ENCODE assay signal across 8 mouse cellular contexts in genomic region chr11:93994531-93994930, GRCm38 (mm10). TPM values are rescaled to one million over a fixed set of nuclear protein-coding genes. Genes with fewer than 3 reads are reported as not detected.
DNase-seq lines count a peak whose midpoint lies in the region; ATAC-seq and TF ChIP-seq lines count a peak whose summit lies in the region.

No protein-coding gene starts in this region.

- no peaks in the 10 kb centered on the region; the same call in 1 of the 2 replicates for H3K27me3 ChIP-seq in limb, embryonic 15.5 days
- H3K27me3 ChIP-seq in small intestine, adult 2 months (ENCODE audit: control insufficient read depth, insufficient read depth, low read length) = no peaks in the 10 kb centered on the region

- peak overlapping the region; percentile 83 for H3K4me2 ChIP-seq in limb, embryonic 15.5 days

- peaks cover 23% of the 10 kb centered on the region for H3K4me1 ChIP-seq in limb, embryonic 15.5 days
- H3K4me1 ChIP-seq in small intestine, adult 2 months (ENCODE audit: control insufficient read depth, insufficient read depth, insufficient read length, low read length) = peaks cover 2% of the 10 kb centered on the region; the same call in 1 of the 2 replicates

- 58% methylated on average over 5 of the region's 5 CpGs for WGBS in limb, embryonic 15.5 days
- WGBS in small intestine, adult 2 months = 37% methylated on average over 5 of the region's 5 CpGs

- no peak overlapping the region for H3K9ac ChIP-seq in limb, embryonic 15.5 days

- no peak for TF ChIP-seq CTCF in small intestine, adult 2 months (IDR thresholded peaks at IDR 0.05; ENCODE audit: extremely low read depth, insufficient read length, insufficient replicate concordance, low read depth, low read length)

- no peak for TF ChIP-seq POLR2A in small intestine, adult 2 months (IDR thresholded peaks at IDR 0.05; ENCODE audit: low read depth, low read length)

- peak overlapping the region; percentile 97 for H3K4me3 ChIP-seq in limb, embryonic 15.5 days
- no peak overlapping the region; the same call in 1 of the 2 replicates for H3K4me3 ChIP-seq in small intestine, adult 2 months (ENCODE audit: low read depth, low read length)

- H3K9me3 ChIP-seq in limb, embryonic 15.5 days = no peaks in the 10 kb centered on the region

- H3K27ac ChIP-seq in limb, embryonic 15.5 days = peak overlapping the region; percentile 97
- H3K27ac ChIP-seq in small intestine, adult 2 months (ENCODE audit: insufficient read depth, low read depth, low read length) = peak overlapping the region; percentile 100

- no peaks in the 10 kb centered on the region for H3K36me3 ChIP-seq in limb, embryonic 15.5 days
- H3K36me3 ChIP-seq in small intestine, adult 2 months (ENCODE audit: control insufficient read depth, insufficient read depth, low read length) = no peaks in the 10 kb centered on the region

- no peak for ATAC-seq in limb, embryonic 15.5 days (ENCODE audit: insufficient number of reproducible peaks, low FRiP score, low TSS enrichment, low read depth)

- peak; percentile 9 for DNase-seq in adrenal gland, postnatal 10 days
- DNase-seq in adrenal gland, adult 18-20 months (ENCODE audit: low spot score in 2 of 2) = no peak
- DNase-seq in thymus, postnatal 4 days = peak; percentile 20
- no peak for DNase-seq in thymus, postnatal 14 days
- no peak for DNase-seq in retina, postnatal 1 day
- no peak for DNase-seq in spleen, postnatal 4 days (ENCODE audit: low spot score in 2 of 2)

RNA-seq across cellular contexts. Expression of gene Spag9, which starts 1.4 kb away (rescaled TPM):
- 100 to 1,000 TPM; 107 to 125 TPM for total RNA-seq in adrenal gland, postnatal 10 days (2021)
- total RNA-seq in adrenal gland, adult 18-20 months (2021) = 100 to 1,000 TPM; 112 to 130 TPM
- polyA plus RNA-seq in limb, embryonic 15.5 days (2015; fragmentation: Nextera tagmentation; extraction: Ambion mirVana) = 39.4 and 44.0 TPM in 2 replicates
- polyA plus RNA-seq in small intestine, adult 2 months (2012; rRNA removed) = 20.5 and 32.4 TPM in 2 replicates

RNA-seq across cellular contexts. Expression of gene Nme1, which starts 26.2 kb away (rescaled TPM):
- 10 to 100 TPM; 42.4 to 49.2 TPM for total RNA-seq in adrenal gland, postnatal 10 days (2021)
- 10 to 100 TPM; 37.7 to 42.8 TPM for total RNA-seq in adrenal gland, adult 18-20 months (2021)
- polyA plus RNA-seq in limb, embryonic 15.5 days (2015; fragmentation: Nextera tagmentation; extraction: Ambion mirVana) = 109 and 113 TPM in 2 replicates
- polyA plus RNA-seq in small intestine, adult 2 months (2012; rRNA removed) = 43.7 and 50.1 TPM in 2 replicates

RNA-seq across cellular contexts. Expression of gene Gm20390, which starts 26.4 kb away (rescaled TPM):
- total RNA-seq in adrenal gland, postnatal 10 days (2021) = 10 to 100 TPM; 64.2 to 75.0 TPM
- 10 to 100 TPM; 72.2 to 90.6 TPM for total RNA-seq in adrenal gland, adult 18-20 months (2021)
- polyA plus RNA-seq in limb, embryonic 15.5 days (2015; fragmentation: Nextera tagmentation; extraction: Ambion mirVana) = 341 and 347 TPM in 2 replicates
- 6.9 and 8.5 TPM in 2 replicates for polyA plus RNA-seq in small intestine, adult 2 months (2012; rRNA removed)

RNA-seq across cellular contexts. Expression of gene Nme2, which starts 38.5 kb away (rescaled TPM):
- total RNA-seq in adrenal gland, postnatal 10 days (2021) = 100 to 1,000 TPM; 550 to 566 TPM
- total RNA-seq in adrenal gland, adult 18-20 months (2021) = 100 to 1,000 TPM; 444 to 476 TPM
- polyA plus RNA-seq in limb, embryonic 15.5 days (2015; fragmentation: Nextera tagmentation; extraction: Ambion mirVana) = 322 and 365 TPM in 2 replicates
- polyA plus RNA-seq in small intestine, adult 2 months (2012; rRNA removed) = 104 and 114 TPM in 2 replicates

Comparison
In these comparisons a context has a peak if more than half of its experiments do, and no peak if none do; other contexts are left out.
1. DNase-seq: peak in adrenal gland, postnatal 10 days (single experiment) and thymus, postnatal 4 days (single experiment); none in adrenal gland, adult 18-20 months (0 of 2), thymus, postnatal 14 days (single experiment), retina, postnatal 1 day (single experiment) and spleen, postnatal 4 days (0 of 2).